Mouse (Mus musculus): ENCODE measurements around the gene Tyrobp.

Tyrobp gene

GRCm38 (mm10) chr7:30429327-30429726, 15.8 kb downstream of the Tyrobp start:
- DNase-seq = no peak

DNA sequence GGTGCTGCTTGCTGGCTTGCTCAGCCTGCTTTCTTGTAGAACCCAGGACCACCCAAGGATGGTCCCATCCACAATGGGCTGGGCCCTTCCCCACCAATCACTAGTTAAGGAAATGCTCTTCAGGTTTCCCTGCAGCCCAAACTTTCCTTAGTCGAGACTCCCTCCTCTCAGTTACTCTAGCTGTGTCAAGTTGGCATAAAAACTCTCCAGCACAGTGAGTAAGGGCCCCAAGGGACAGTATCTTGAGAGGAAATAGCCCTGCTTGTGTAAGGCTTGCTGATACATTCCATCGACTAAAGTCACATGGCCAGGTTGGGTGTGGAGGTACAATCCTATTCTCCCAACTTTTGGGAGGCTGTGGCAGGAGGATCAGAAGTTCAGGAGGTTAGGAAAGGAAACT, 16.6 kb downstream of the Tyrobp start:
- no peak for DNase-seq

DNA sequence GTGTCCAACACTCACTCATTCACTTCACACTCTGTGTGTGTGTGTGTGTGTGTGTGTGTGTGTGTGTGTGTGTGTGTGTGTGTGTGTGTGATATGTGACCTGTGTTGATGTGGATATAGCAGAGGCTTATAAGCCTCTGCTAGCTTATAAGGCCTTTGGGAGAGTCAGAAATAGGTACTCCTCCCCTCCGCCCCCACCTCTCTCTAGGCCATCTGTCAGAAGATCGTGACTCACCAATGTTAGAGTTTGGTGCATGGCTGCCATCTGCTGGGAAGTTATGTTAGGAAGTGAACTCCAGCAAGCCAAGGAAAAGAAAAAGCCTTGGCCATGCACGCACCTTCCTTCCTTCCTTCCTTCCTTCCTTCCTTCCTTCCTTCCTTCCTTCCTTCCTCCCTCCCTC, 18.2 kb downstream of the Tyrobp start:
- peak; percentile 94 to 95 for DNase-seq

DNA sequence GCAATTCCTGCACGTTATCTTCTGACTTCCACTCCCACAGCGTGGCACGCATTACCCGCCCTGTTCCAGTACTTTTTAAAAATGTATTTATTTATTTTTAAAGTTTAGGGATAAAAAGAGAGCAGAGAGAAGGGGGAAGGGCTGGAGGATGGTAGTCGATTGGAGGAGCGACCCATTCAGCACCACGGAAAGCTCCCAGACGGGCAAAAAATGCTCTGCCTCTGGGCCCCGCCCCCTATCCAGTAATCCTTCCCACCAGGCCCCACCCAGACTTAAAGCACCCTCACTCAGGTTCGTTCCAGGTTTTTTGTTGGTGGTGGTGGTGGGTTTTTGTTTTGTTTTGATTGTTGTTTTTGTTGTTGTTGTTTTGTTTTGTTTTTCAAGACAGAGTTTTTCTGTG, 20.7 kb downstream of the Tyrobp start:
- DNase-seq = no peak

- no peak for DNase-seq
Observed at GRCm38 (mm10) chr7:30434701-30435100, 21.1 kb downstream of the Tyrobp start.

GRCm38 (mm10) chr7:30435156-30435555, 21.6 kb downstream of the Tyrobp start:
- no peak for DNase-seq

- no peak for DNase-seq
Observed at GRCm38 (mm10) chr7:30436879-30437278, 23.3 kb downstream of the Tyrobp start.

DNA sequence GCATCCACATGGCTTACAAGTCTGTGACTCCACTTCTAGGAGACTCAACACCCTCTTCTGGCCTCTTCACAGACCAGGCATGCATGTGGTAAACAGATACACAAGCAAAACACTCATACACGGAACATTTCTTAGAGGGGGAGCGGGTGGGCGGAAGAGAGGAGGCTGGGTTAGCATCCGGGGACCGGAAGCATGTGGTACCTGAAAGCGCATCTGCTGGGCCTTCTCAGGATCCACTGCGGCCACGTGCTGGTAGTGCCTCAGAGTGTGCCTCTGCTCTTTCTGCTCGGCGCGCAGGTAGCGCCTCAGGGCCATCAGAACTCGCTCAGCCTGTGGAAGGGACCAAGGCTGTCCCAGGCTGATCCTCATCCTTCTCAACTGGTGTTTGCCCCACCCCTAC, 26.2 kb downstream of the Tyrobp start:
- peak in 1 of 2 experiments; percentile 16 for DNase-seq

DNA sequence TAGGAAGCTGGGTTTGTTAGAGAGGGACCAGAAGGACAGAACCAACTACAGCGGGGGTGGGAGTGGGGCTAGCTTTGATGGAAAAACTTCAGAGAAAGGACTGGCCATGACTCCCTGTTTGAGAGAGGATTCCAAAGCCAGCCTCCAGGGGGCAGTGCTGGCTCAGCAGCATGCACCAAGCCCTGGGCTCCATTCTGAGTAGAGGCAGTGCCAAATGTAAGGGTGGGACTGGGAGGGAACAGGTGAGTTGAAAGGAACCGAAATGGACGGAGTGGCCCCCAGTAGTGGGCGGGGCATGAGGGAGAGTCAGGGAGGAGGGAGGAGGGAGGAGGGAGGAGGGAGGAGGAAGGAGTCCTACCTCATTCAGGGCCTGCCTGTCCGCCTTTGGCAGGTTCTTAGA, 27.1 kb downstream of the Tyrobp start:
- DNase-seq = peak; percentile 80 to 87

GRCm38 (mm10) chr7:30443696-30444095, 30.1 kb downstream of the Tyrobp start:
- DNase-seq = peak in 1 of 2 experiments; percentile 19

DNA sequence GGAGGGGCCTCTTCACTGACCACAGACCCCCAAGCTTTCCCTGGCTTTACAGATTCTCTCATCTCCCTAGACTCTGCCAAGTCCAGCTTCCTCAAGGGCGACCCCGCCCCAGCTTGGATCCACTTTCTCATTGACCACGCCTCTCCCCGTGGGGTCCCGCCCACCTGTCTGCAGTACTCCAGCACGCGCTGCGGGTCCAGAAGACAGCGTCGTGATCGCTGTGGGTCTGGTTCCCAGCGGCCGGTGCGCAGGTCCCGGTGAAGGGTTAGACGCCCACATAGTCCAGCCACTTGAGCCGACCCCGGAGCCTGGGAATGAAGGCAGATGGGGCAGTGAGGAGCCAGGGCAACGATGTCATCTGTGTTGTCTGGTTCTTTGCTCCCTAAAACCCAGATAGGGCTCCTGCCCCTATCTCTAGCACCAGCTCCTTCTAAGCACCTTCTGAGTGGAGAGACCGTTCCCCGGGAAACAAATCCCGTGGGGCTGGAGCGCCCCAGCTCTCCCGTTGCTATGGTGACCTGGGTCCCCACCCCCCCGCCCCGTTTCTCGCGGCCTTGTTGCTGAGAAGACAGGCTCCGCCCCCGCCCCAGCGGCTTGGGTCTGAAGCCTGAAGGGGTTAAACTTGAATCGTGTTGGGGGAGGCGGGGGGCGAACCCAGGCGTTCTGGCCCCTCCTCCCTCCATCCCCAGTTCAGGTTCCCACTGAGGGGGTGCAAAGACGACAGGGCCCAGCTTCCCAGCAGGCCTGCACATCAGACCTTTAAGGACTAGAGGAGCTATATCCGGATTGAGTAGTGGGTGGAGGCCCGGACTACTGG, 30.8 kb downstream of the Tyrobp start:
- peak; percentile 46 to 68 for DNase-seq

DNA sequence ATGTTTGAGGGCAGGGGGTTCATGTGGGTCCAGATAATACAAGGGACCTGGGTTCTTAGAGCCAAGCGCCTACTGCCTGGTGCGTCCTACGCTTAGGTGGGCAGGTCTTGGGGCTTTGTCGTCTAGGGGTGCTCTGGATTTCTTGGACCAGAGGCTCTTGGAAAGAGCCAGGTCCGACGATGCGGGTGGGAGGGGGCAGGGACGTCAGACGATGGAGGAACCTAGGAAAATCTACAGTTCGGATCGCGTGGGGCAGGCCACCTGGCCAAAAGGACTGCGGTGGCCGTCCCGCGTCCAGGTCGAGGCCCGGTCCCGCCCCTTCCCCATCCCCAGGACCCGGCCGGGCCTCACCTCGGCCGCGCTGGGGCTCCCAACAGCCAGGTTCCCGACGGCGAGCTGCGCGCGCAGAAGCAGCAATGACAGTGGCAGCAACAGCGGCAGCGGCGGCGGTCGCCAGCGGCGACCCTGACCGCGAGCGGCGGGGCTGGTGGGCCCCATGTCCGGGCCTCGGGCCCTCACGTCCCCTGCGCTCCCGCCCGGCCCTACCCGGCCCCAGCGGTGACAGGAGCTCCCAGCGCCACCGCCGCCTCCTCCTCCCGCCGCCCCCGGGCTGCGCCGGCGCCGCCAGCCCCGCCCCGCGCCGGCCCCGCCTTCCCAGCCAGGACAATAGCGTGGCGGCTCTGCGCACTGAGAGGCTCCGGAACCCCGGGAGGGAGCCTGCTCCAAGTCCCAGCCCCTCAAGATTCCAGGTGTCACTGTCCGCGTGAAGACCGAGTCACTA, 31.6 kb downstream of the Tyrobp start, which contains the start of gene Aplp1:
TSS of gene Aplp1 (minus strand) at position 565 of the 781 bp plus-strand sequence.
- DNase-seq = peak; percentile 81 to 84

DNA sequence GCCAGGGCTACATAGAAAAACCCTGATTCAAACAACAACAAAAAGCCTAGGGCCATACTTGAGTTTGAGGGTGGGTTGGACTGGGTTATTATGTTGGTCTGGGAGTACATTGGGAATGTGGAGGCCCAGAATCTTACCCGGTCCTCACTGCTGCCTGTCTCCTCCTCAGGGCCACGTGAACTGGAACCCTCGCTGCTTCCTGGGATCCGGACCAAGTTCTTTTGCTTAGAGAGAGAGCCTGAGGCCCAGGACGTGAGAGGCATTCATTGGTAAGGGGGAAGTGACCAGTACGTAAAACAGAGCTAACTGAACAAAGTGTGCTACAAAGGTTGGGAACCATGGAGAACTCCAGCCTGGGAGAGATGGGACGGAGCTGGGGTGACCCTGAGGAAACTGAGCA, 36.7 kb downstream of the Tyrobp start:
- no peak for DNase-seq

DNA sequence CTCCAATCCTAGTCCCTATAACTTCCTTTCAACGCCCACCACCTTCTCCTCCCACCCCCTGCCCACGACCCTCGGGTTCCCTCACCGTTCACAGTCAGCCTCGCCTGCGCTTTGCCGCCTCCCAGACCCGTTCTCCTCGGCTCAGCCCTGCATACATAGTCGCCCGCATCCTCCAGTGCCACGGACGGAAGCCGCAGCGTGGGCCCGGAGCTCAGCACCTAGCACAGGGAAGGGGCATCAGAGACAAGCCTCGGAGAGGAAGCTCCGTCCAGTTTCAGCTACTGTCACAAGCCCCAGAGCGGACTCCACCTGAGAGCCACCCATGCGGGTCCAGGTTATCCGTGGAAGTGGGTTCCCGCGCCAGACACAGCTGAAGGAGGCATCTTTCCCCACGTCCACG, 39.8 kb downstream of the Tyrobp start:
- no peak for DNase-seq

GRCm38 (mm10) chr7:30453766-30454165, 40.2 kb downstream of the Tyrobp start:
- DNase-seq = peak in 1 of 2 experiments; percentile 40

GRCm38 (mm10) chr7:30454259-30454658, 40.7 kb downstream of the Tyrobp start:
- no peak for DNase-seq

- DNase-seq = no peak
Observed at GRCm38 (mm10) chr7:30456487-30456886, 42.9 kb downstream of the Tyrobp start.

- DNase-seq = no peak
Observed at GRCm38 (mm10) chr7:30456911-30457628, 43.5 kb downstream of the Tyrobp start.

DNA sequence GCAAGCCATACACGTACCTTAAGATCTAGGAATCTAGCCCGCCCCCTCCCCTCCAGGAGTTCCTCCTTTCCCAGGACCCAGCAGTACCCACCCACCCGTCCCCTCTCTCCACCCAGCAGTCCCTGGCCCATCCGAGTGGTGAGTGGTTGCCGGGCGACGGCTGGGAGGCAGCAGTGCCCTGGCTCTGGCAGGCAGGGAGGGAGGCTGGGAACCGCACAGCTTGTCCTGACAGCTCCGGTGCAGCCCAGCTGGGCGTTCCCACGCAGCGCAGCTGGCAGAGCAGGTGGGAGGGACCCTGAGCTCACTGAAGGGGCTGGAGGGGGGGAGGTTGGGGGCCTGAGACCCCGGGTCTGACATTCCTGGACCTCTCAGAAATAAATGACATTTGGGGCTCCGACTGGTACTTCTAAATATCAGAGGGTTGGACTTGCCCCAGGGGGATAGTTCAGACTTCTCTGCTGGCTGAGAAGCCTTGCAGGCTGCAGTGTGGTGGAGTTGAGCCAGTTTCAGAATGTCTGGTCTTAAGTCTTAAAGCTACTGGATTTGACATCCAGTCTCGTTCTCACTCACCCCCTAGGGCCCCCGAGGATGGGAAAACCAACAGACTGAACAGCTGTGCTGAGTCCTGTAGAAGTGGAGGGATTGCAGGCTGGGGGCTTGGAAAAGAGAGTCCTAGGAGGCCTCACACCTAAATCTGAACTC, 44.2 kb downstream of the Tyrobp start, which contains the start of the genes Kirrel2 and Nphs1:
TSS of gene Kirrel2 (minus strand) at position 62 of the 702 bp plus-strand sequence.
TSS of gene Nphs1 (plus strand) at position 687 of the 702 bp plus-strand sequence.
- peak; percentile 44 to 51 for DNase-seq

DNA sequence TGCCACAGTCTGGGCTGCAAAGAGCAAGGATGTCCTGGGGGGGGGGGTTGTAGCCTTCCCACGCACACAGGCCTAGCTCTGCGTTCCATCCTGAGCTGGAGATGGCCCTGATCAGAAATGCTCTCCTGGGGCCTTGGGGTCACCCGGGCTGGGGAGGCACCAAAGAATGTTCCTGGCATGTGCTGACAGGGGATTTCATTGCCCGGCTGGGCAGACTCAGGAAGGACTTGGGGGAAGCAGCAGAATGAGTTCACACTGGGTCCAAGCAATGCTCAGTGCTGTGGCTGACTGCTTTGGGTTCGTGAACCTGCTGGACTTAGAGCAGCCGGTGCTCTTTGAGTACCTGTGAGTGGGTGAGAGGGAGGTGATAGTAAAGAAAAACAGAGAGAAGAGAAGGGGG, 45.9 kb downstream of the Tyrobp start:
- DNase-seq = no peak

DNA sequence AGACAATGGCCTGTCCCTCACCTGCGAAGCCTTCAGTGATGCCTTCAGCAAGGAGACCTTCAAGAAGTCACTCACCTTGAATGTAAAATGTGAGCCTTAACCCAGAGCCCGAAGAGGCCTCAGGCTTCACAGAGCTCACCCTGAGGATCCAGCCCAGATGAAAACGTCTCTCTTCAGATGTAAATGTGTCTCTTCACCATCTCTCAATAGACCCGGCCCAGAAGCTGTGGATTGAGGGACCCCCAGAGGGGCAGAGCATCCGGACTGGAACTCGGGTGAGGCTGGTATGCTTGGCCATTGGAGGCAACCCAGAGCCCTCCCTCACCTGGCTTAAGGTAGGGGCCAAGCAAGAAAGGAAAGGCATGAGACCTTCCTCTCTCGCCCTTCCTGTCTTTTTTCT, 50.0 kb downstream of the Tyrobp start:
- no peak for DNase-seq

GRCm38 (mm10) chr7:30463996-30464395, 50.4 kb downstream of the Tyrobp start:
- no peak for DNase-seq
